Mouse (Mus musculus): ENCODE data around the gene Zmynd19. TPM values are rescaled to one million over a fixed set of nuclear protein-coding genes. Genes with fewer than 3 reads are reported as not detected.
A peak's percentile ranks its signal among the peaks of the same experiment; 100 is the strongest.

The Zmynd19 gene
- 10 to 100 TPM; 40.4 to 43.4 TPM for total RNA-seq (2021)

DNA sequence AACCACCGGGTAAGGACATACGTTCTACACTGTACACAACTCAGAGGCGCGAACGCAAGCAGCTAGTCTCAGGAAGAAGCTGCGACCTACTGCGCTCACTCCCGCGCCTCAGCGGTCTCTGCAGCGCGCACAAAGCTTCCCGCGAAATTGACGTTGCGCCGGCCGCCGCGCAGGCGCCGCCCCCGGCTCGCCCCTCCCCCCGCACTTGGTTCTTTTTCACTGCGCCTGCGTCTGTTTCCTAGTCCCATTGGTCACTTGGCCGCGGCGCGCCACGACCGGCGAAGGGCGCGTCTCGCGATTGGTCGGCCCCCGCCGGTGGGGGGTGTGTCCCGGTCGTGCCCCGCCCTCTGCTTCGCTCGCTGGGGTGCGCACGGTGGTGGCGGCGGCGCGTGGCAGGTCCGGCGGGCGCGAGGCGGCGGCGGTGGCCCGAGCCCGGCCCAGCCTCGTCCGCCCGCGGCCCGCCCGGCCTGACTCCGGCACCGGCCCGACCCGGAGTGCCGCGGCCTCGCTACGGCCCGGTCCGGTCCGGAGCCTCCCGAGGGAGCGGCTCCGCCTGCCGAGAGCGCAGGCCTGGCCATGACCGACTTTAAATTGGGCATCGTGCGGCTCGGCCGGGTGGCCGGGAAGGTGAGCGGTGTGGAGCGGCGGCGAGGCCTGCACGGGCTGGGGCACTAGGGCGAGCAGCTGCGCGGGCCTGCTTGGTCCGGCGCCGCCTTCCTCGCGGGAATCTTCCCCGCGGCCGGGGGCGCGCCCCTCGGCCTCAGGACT, at the start of gene Zmynd19:
Gene Zmynd19, plus strand, starts transcription at position 372 of the 768 bp plus-strand sequence.
- DNase-seq, result peak; percentile 97

DNA sequence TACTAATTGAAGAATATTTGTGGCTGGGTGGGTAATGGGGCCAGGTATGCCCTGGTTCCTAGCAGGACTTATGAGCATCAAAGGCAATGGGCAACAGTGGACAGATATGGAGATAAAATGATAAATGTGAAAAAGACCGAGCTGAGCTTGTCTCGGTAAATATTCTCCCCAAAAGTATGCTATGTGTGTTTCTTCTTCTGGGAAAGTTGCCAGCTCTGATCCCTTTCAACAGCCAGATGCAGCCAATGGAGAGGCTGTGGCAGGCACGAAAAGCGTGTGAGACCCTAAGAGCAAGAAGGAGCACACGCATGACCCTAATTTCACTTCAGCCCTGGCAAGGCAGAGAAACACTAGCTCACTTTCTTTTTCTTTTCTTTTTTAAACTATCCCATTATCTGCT, 48.5 kb upstream of the Zmynd19 start:
- no peak for DNase-seq

DNA sequence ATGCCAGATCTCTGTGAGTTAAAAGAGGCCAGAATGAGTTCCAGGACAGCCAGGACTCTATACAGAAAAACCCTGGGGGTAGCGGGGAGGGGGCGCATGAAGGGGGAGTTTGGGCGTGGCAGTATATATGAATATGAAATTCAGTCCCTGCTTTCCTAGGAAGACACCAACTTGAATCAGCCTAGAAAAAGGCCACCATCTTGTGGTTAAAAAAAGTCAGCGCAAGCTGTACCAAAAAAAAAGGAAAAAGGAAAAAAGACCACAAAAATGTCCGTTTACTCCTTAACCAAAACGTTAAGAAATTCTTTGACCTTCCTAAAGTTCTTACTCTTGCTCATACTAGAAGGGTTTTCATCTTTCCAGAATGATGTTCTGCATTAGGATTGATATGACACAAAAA, 46.6 kb upstream of the Zmynd19 start:
- DNase-seq, result no peak

DNA sequence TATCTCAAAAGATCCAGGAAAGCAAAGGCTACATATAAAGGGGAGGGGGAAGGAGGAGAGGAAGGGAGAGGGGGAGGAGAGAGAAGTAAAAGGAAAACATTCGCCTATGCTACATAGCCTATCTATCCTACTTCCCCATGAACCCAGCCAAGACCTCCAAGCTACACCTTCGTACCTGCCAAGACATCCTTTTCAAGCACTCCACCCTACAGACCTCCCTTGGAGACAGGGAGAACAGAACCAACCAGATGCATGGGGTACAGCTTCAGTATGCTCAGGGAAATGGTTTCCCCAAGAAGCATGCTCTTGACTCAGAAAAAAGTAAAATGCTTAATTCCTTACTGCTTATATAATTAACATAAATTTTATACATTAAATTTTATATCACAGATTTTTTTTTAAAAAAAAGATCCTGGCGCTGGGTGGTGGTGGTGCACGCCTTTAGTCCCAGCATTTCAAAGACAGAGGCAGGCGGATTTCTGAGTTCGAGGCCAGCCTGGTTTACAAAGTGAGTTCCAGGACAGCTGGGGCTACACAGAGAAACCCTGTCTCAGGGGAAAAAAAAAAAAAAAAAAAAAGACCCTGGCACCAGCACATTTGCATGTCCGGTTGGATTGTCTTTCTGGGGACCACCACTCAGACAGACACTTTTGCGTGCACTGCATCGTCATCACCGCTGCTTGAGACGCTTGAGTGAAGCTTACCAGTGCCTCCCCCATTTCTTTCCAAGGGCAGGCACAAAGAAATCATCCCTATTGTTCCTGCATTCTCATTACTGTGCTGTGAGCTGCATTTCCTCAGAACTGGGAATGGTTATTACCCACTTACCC, 44.6 kb upstream of the Zmynd19 start:
- no peak for DNase-seq

DNA sequence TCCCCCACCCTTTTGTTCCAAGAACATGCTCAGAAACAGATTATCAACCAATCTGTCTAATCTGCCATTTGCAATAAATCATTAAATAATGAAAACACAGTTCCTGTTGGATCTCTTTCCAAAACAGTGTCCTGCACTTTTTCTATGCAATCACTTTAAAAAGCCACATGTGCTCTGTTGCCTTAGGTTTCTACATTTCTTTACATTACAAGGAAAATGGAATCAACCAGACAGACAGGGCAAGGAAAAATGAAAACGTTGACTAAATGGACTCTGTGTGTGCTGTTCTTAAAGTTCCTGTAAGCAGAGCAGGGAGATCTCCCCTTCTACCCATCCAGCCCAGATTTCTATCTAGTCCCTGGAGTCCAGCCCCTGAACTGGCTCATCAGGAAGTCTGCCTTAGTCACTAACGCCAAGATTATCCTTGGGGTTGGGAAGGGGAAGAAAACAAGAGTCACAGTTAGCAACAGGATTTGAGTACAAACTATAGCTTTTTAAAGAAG, 43.9 kb upstream of the Zmynd19 start:
- DNase-seq, result no peak

DNA sequence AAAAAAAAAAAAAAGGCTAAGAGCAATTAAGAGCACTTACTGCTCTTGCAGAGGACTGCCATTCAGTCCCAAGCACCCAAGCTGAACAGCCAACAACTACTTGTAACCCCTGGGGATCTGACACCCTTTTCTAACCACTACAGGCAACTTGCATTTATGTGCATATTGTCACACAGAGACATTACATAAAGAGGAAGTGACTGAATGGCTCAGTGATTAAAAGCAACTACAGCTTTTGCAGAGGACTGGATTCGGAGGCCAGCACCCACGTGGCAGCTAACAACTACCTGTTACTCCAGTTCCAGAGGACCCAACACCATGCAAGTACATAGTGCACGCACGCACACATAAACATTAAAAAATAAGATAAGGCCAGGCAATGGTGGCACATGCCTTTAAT, 39.1 kb upstream of the Zmynd19 start:
- DNase-seq, result no peak

DNA sequence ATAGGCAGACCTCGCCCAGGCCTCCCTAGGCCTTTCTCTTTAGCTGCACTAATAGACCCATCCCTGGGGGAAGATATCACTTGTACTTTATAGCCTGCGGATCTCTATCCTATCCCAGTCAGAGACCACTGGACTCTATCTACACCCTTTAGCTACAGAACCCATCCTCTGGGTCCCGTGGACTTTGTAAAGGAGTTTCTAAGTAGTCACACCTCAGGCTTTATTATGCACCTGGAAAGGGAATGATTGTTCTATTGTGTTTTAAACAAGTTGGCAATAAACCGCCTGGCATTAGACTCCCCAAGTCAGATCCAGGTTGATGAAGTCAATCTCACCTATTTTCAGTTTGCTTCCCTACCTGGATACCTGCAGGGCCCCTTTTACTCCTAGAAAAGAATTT, 37.4 kb upstream of the Zmynd19 start:
- DNase-seq, result no peak

DNA sequence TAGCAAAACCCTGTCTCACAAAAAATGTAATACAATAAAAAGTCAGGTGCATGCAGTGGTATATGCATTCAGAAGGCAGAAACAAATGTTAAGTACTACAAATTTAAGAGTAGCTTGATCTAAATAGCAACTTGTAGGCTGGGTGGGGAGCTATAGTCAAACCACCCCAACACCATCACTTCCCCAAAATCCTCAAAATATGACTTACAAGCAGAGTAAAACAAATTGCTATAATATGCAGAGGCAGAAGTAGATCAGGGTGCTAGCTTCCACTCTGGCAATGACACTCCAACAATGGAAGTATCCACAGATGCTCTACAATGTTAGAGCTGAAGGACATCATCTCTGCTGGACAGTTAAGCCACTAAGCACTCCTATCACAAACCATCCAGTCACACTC, 37.0 kb upstream of the Zmynd19 start:
- no peak for DNase-seq

DNA sequence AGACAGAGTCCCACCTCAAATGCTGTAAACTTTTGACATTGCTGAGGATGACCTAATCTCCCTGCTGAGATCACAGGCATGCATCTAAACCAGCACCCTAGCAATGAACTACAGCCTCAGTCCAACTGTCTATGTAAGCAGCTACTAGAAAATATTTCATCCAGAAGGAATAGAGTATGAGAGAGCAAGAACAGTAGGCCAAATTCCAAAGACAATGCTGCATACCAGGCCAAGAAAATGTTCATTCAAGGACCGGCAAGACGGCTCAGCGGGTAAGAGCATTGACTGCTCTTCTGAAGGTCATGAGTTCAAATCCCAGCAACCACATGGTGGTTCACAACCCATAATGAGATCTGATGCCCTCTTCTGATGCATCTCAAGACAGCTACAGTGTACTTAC, 34.8 kb upstream of the Zmynd19 start:
- no peak for DNase-seq

DNA sequence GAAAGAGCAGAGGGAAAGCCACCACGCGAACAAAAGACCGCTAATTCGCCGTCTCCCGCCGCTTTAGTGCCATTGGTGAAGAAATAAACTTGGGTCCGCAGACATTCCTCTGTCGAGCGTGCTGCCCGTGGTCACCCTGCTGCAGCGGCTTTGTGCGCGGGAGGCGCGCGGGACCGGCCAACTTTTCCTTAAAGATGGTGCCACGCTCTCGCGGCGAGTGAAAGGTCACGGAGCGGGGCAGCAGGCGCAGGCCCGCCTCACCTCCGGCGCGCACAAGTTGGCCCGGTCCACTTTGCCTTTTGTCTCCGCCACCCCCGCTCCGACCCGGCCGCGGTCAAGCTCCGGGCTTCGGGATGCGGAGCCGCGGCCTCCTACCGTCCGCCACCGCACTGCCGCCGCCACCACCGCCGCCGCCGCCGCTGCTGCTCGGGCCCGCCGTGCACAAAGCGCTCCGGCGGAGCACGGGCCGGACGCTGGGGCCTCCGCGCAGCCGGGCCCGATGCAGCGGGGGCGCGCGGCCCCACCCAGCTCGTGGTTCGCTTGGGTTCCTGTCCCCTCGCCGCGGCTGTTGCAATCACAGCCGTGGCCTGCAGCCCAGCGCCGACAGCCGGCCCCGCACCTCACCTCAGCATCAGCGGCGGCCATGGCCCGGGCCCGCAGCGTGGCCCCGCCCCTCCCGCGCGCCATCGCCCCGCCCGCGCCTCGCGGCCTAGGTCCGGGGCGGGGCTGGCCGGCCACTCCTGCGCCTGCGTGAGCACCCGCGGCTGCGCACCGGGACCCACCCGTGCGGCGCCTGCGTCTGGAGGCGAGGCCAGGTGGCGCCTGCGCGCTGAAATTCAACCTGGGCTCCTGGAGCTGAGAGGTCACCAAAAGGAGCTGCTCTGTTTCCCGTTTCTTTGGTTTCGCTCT, 30.4 kb upstream of the Zmynd19 start, which contains the start of gene Ehmt1:
Gene Ehmt1, minus strand, starts transcription at position 685 of the 909 bp plus-strand sequence.
- peak; percentile 94 to 95 for DNase-seq

DNA sequence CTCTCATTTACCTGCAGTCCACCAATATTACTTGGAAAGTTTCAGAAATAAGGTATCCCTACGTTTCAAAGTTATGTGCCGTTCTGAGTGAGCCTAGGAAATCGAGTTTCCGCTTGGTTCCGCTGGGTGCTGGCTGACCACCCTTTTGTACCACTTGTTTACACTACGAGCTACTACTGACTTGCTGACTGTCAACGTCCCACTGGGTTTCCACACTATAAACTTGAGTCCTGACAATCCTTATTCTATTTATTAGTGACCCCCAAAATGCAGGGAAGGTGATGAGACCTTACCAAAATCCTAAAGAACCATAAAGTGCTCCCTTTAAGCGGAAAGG, 29.8 kb upstream of the Zmynd19 start:
- DNase-seq, result no peak

DNA sequence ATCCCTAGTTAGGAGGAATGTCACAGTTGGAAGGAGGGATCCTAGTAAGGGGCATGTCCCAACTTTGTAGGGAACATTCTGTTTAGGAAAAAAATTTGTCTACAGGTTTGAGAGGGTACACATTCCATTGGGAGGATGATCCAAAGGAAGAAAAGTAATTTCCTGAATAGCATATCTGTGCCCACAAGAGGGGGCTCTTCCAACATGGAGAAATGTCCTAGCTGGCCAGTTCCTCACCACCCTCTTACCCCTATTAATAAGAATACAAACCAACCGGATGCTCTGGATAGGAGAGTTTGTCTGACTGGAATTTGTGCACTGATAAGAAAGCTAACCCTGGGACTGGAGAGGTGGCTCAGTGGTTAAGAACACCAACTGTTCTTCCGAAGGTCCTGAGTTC, 26.0 kb upstream of the Zmynd19 start:
- no peak for DNase-seq

DNA sequence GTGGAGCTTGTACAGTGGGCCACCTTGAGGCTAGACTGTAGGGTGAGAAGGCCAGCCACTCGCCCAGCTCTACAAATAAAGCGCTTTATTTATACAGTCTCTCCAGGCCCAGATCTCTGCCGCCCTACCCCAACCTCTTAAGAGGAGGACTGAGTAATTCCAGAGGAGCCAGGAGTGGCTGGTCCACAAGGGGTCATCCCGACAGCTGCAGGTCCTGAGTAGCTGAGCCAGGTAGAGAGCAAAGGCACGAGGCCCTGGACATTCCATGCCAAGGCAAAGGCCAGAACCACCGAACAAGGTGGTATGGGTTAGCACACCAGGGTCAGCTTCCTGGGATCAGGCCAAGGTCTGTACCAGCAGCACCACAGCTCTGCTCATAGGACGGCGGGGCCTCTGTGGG, 24.3 kb upstream of the Zmynd19 start:
- no peak for DNase-seq

DNA sequence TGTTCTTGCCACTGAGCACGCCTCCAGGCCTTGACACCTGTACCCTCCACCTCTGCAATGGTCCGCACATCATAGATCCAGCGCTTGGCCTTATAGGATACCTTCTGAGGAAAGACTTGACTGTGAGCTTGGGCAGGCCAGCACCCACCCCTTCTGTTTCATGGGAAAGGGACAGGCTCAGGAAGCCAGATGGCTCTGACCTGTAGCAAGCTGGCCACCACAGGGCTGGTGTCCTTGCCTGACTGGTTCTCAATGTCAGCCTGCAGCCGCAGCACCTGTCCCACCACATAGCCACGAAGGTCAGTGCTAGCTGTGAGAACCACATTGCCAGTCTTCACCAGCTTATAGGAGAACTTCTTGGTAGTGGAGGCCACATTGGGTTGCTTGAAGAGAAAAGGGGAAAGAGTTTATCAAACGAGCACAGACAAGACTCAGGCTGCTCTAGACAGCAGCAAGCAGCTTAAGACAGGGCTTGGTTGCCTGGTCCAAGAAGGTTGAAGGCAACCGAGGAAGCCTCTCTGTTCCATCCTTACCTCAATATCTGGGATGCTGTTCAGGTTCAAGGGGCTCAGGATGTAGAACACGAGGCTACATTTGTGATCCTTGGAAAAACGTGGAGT, 23.1 kb upstream of the Zmynd19 start:
- no peak for DNase-seq

DNA sequence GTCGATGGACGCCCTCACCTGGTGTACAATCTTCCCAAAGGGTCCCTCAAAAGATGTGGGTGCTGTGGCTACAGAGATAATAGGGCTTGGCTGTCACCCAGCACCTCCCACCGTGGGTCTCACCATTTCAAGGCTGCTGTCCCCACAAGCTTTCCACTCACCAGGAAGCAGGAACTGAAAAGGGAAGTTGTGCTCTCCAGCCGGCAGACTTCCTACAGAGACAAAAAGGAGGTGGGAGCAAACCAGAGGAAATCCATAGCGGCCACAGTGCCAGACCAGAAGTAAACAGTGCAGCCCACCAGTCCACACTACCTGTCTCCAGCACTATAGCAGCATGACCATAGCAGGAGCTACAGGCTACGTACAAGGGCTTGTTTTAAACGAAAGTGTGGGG, 22.6 kb upstream of the Zmynd19 start:
- DNase-seq, result no peak

DNA sequence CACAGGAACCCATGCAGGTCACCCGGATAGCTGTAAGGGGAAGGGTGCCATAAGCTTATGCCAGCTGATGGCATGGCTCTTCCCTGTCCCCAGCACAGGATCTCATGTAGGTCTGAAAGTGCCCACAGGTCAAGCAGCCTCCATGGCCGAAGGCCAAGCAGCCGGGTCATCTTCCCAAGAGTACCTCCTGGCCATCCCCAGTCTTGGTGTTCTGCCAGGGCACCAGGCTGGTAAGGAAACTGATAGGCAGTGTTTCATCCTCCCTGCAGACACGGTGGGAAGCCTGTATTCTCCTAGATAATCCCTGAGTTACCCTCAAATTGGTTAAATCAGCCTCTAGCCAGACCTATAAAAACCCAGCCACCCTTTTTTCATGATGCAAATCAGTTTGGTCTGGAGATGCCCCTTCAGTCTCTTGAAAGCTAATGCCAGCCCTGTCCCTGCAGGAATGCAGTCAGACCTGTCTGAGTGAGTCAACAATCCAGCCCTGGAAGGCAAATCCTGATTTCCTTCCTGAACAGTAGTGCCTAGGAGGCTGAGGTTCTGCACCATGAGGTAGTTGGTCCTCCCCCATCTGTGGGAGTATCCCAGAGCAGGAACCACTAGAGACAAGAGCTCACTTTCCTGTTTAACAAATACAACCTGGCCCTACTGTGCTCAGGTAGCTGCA, 21.6 kb upstream of the Zmynd19 start:
- no peak for DNase-seq

DNA sequence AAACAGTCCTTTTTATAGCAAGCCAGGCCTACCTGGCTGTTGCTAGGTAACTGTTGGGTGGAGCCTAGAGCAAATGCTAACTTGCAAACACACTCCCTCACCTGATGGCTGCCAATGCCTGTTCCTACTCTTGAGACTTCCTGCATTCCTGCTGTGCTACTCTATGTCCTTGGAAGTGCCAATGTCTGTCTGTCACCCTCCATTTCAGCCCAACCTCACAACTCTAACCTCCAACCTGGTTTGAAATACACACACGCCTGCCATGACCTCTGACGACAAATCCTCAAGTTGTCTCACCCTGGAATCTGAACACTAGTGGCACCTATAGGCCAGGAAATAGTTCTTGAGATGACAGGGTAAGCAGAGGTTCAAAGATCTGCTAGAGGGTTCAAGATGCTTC, 20.5 kb upstream of the Zmynd19 start:
- DNase-seq, result no peak

DNA sequence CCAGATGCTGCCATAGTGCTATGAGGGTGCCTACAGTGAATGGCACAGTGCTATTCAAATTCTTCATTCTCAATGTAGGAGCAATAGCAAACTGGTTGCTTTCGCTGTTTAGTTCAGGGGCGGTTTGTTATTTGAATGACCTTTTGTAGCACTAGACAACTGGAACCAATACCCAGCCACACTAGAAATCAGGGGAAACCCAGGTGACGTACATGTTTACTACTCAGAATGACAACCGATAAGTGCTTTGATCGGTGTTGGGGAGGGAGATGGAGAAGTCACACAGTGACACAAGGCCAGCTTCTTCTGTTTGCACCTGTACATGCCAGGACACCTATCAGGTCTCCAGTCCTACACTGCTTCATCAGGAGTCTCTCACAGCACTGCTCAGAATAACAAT, 20.0 kb upstream of the Zmynd19 start:
- no peak for DNase-seq

DNA sequence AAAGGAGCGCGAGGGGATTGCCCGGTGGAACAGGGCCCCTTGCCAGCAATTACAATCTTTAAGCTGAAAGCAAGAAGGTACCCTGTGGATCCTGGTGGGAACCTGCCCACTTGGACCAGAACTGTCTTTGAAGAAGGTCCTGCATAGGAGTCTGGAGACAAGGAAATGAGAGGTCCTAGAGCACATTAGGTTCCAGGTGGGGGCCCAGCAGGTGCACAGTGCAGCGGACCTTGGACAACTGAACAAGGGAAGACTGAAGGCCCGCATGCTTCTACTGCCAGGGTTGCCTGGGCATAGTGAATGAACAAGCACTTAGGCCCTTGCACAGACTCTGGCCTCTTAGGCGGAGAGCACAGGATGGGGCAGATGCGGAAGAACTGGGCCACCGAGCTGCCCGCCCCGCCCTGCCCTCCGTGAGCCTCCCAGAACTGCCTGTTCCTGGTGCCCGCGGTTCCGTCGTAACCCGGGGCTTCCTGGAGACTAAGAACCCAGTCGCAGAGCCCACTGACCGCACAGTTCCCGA, 15.1 kb upstream of the Zmynd19 start:
- no peak for DNase-seq

DNA sequence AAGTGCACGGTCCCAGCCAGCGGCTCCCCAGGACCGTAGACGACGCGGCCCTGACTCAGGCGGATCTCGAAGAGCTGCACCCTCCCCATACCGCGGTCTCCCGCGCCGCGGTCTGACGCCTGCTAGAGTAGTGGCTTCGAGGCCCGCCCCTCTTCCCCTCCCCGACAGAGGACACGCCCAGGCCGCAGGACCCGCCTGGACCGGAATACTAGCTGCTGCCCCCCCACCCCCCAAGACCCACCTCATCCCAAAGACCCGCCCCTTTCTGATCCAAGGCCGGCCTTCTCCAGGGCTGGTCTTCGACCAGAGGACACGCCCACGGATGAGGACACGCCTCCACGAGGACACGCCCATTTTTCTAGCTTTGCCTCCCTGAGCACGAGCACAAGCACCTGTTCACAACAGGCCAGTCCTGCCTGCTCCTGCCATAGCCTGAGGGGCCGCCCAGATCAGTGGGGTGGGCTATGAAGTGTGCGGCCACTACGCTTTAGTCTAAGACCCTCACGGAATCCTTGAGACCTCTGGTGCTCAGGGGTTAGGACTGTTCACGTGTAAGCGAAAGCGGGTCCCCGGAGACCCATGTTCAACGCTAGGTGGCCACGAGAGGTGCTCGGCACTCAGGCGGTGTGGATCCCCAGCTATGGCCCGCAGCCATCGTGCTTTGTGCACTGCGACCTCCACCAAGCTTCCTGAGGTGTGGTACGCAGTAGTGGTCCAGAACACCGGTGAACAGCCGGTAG, 14.4 kb upstream of the Zmynd19 start, which contains the start of gene Arrdc1:
Gene Arrdc1, minus strand, starts transcription at position 196 of the 740 bp plus-strand sequence.
- peak; percentile 68 to 71 for DNase-seq

DNA sequence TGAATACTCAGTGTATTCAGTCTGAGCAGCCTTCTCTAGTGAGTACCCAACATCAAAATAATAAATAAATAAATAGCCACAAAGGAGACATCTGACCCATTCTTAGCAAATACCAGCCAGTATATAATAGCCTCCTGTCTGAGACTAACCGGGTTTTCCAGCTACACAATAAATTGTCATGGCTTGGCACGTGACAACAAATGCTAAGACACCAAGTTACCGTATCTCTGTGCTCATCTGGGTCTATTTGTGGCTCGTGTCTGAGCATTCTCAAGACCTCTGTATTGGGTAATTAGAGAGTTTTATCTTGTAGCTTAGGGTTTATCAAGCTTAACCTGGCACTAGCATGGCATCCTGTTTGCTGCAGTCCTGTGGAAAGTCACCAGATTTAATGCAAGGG, 7.5 kb upstream of the Zmynd19 start:
- no peak for DNase-seq

Data from layer of hippocampus, postnatal 36 days (tissue).